13 mouse cellular contexts compared by ENCODE assay signal in genomic region chr2:168380606-168381005, GRCm38 (mm10).
A peak's percentile ranks its signal among the peaks of the same experiment; 100 is the strongest.
DNase-seq lines count a peak whose midpoint lies in the region; ATAC-seq lines count a peak whose summit lies in the region.
"Had no signal": no experiment of that assay in that cellular context is flagged by ENCODE, and none has a peak within 500 bp of the region (broad histone marks: within the 10 kb centered on the region; RNA-seq: fewer than 3 reads in every experiment).

No protein-coding gene starts in this region.

- no peak for ATAC-seq in frontal cortex, adult (ENCODE audit: low TSS enrichment)
- ATAC-seq: forebrain, embryonic 13.5 days; inflammation-experienced regulatory T-cells, adult 6 months; midbrain, embryonic 15.5 days had no signal

- peak; percentile 46 to 68 for DNase-seq in frontal cortex, adult 2 months (ENCODE audit: extremely low spot score in 1 of 2, low spot score in 1 of 2)
- DNase-seq in layer of hippocampus, adult 11-12 months (ENCODE audit: low spot score): peak; percentile 80
- peak; percentile 36 to 63 for DNase-seq in layer of hippocampus, postnatal 14 days (ENCODE audit: low spot score in 2 of 2)
- DNase-seq in right cerebral cortex, postnatal 14 days: peak; percentile 40
- DNase-seq in liver: no peak
- no peak for DNase-seq in lung, postnatal 14 days
- DNase-seq: adrenal gland, postnatal 25 days; gastrocnemius, postnatal 25 days; lung, adult 2 months had no signal

Comparison
In these comparisons a context has a peak if more than half of its experiments do, and no peak if none do; other contexts are left out.
1. DNase-seq: peak in frontal cortex, adult 2 months (2 of 2), layer of hippocampus, adult 11-12 months (single experiment), layer of hippocampus, postnatal 14 days (2 of 2) and right cerebral cortex, postnatal 14 days (single experiment); none in liver (single experiment) and lung, postnatal 14 days (single experiment).